ENCODE assay signal across 8 mouse cellular contexts in the genomic region with DNA sequence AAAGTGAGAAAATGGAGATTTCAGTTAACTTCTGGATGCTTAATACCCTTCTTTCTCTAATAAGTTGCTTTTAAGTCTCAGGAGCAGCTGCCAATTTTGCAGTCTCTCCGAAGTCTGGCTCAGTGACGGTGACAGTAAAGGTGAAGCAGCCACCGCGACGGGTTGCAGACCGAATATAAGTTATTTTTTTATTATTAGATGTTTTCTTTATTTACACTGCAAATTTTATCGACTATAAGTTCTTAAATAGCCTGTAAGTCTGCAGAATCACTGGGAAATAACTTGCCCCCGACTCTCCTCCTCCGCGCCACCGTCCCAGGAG. TPM values are rescaled to one million over a fixed set of nuclear protein-coding genes. Genes with fewer than 3 reads are reported as not detected.
DNase-seq lines count a peak whose midpoint lies in the region; ATAC-seq and TF ChIP-seq lines count a peak whose summit lies in the region.

No protein-coding gene starts in this region.

- H3K27ac ChIP-seq in lung, embryonic 14.5 days (ENCODE audit: low read depth), result no peak overlapping the region; the same call in 1 of the 2 replicates
- H3K27ac ChIP-seq in embryonic facial prominence, embryonic 15.5 days (replicated peaks), result peak overlapping the region; percentile 100
- H3K27ac ChIP-seq in intestine, embryonic 16.5 days (ENCODE audit: low read length), result peak overlapping the region; percentile 41; the same call in 1 of the 2 replicates
- peak overlapping the region; percentile 99; the same call in 1 of the 2 replicates for H3K27ac ChIP-seq in neural tube, embryonic 13.5 days (replicated peaks)

- no peak for TF ChIP-seq CTCF in lung, embryonic 14.5 days (IDR thresholded peaks at IDR 0.05; ENCODE audit: low read depth)

- H3K9ac ChIP-seq in lung, embryonic 14.5 days, result peak overlapping the region; percentile 97
- peak overlapping the region; percentile 42; the same call in 1 of the 2 replicates for H3K9ac ChIP-seq in embryonic facial prominence, embryonic 15.5 days
- peak overlapping the region; percentile 93 for H3K9ac ChIP-seq in intestine, embryonic 16.5 days (ENCODE audit: low read depth, low read length)
- H3K9ac ChIP-seq in neural tube, embryonic 13.5 days, result 0 out of 2 replicates have a peak overlapping the region, but pooled peaks have one; percentile 38

- no peaks in the 10 kb centered on the region for H3K27me3 ChIP-seq in lung, embryonic 14.5 days (ENCODE audit: insufficient read depth, low read length)
- H3K27me3 ChIP-seq in embryonic facial prominence, embryonic 15.5 days, result no peaks in the 10 kb centered on the region
- no peaks in the 10 kb centered on the region for H3K27me3 ChIP-seq in intestine, embryonic 16.5 days (replicated peaks; ENCODE audit: control insufficient read depth, insufficient read depth, low read length)
- H3K27me3 ChIP-seq in neural tube, embryonic 13.5 days, result no peaks in the 10 kb centered on the region

- H3K4me2 ChIP-seq in lung, embryonic 14.5 days, result peak overlapping the region; percentile 70
- peak overlapping the region; percentile 69 for H3K4me2 ChIP-seq in embryonic facial prominence, embryonic 15.5 days (replicated peaks)
- peak overlapping the region; percentile 68 for H3K4me2 ChIP-seq in intestine, embryonic 16.5 days (ENCODE audit: low read depth, low read length)
- peak overlapping the region; percentile 78 for H3K4me2 ChIP-seq in neural tube, embryonic 13.5 days

- peak overlapping the region; percentile 76 for H3K4me3 ChIP-seq in lung, embryonic 14.5 days (ENCODE audit: low read depth, low read length)
- H3K4me3 ChIP-seq in embryonic facial prominence, embryonic 15.5 days (replicated peaks), result peak overlapping the region; percentile 92
- H3K4me3 ChIP-seq in intestine, embryonic 16.5 days (ENCODE audit: low read length), result peak overlapping the region; percentile 83
- H3K4me3 ChIP-seq in neural tube, embryonic 13.5 days, result peak overlapping the region; percentile 83

- ATAC-seq in lung, embryonic 14.5 days (ENCODE audit: insufficient read depth), result no peak
- ATAC-seq in embryonic facial prominence, embryonic 15.5 days (ENCODE audit: insufficient number of reproducible peaks, low FRiP score, low TSS enrichment, low read depth), result no peak
- no peak for ATAC-seq in intestine, embryonic 16.5 days
- no peak for ATAC-seq in neural tube, embryonic 13.5 days (ENCODE audit: low read depth)

- no peaks in the 10 kb centered on the region for H3K36me3 ChIP-seq in lung, embryonic 14.5 days (ENCODE audit: insufficient read depth)
- H3K36me3 ChIP-seq in embryonic facial prominence, embryonic 15.5 days, result no peaks in the 10 kb centered on the region
- no peaks in the 10 kb centered on the region for H3K36me3 ChIP-seq in intestine, embryonic 16.5 days (ENCODE audit: control insufficient read depth, insufficient read depth, low read length)
- H3K36me3 ChIP-seq in neural tube, embryonic 13.5 days, result no peaks in the 10 kb centered on the region

- no peak for DNase-seq in lung, embryonic 14.5 days
- no peak for DNase-seq in lung, postnatal 10 days
- no peak for DNase-seq in layer of hippocampus, adult 9-11 months
- DNase-seq in frontal cortex, postnatal 36 days (ENCODE audit: low spot score in 2 of 2), result no peak
- DNase-seq in layer of hippocampus, postnatal 36 days, result no peak

- no peaks in the 10 kb centered on the region for H3K9me3 ChIP-seq in lung, embryonic 14.5 days (ENCODE audit: low read depth, low read length)
- no peaks in the 10 kb centered on the region for H3K9me3 ChIP-seq in embryonic facial prominence, embryonic 15.5 days (replicated peaks)
- H3K9me3 ChIP-seq in intestine, embryonic 16.5 days (ENCODE audit: control insufficient read depth, low read length), result no peaks in the 10 kb centered on the region
- no peaks in the 10 kb centered on the region for H3K9me3 ChIP-seq in neural tube, embryonic 13.5 days

- WGBS in lung, embryonic 14.5 days, result 1% methylated on average over 11 of the region's 11 CpGs
- WGBS in embryonic facial prominence, embryonic 15.5 days, result 2% methylated on average over 11 of the region's 11 CpGs
- 2% methylated on average over 11 of the region's 11 CpGs for WGBS in intestine, embryonic 16.5 days
- 3% methylated on average over 11 of the region's 11 CpGs for WGBS in neural tube, embryonic 13.5 days

- no peaks in the 10 kb centered on the region for H3K4me1 ChIP-seq in lung, embryonic 14.5 days (ENCODE audit: insufficient read depth)
- peaks cover 9% of the 10 kb centered on the region for H3K4me1 ChIP-seq in embryonic facial prominence, embryonic 15.5 days
- peaks cover 10% of the 10 kb centered on the region; the same call in 1 of the 2 replicates for H3K4me1 ChIP-seq in intestine, embryonic 16.5 days (ENCODE audit: control insufficient read depth, insufficient read depth, low read length)
- H3K4me1 ChIP-seq in neural tube, embryonic 13.5 days (replicated peaks), result peaks cover 27% of the 10 kb centered on the region

RNA-seq across cellular contexts. Expression of a gene that starts 1.0 kb away (rescaled TPM):
- 34.2 and 36.7 TPM in 2 replicates for polyA plus RNA-seq in lung, embryonic 14.5 days (2014; fragmentation: Nextera tagmentation; extraction: Ambion mirVana)
- 32.3 and 32.7 TPM in 2 replicates for polyA plus RNA-seq in embryonic facial prominence, embryonic 15.5 days (2015; fragmentation: Nextera tagmentation; extraction: Ambion mirVana)
- 14.0 and 14.4 TPM in 2 replicates for polyA plus RNA-seq in intestine, embryonic 16.5 days (2015; fragmentation: Nextera tagmentation; extraction: Ambion mirVana)
- 43.2 and 43.5 TPM in 2 replicates for polyA plus RNA-seq in neural tube, embryonic 13.5 days (2015; fragmentation: Nextera tagmentation; extraction: Ambion mirVana)
- total RNA-seq in layer of hippocampus, postnatal 36 days (2021), result 10 to 100 TPM; 28.4 to 29.5 TPM

Comparison
In these comparisons a context has a peak if more than half of its experiments do, and no peak if none do; other contexts are left out.
1. H3K9ac ChIP-seq: peak in every context shown above with its lines; median percentile 97 in lung, embryonic 14.5 days; 93 in intestine, embryonic 16.5 days; 42 in embryonic facial prominence, embryonic 15.5 days; 38 in neural tube, embryonic 13.5 days.